Mouse (Mus musculus): ENCODE results near the gene Casc3.
A peak's percentile ranks its signal among the peaks of the same experiment; 100 is the strongest.
"Not testable (repeated sequence)": the region's sequence is repeated elsewhere in the genome, so short reads cannot be mapped to it uniquely, and the experiment has no call there.

Gene Casc3

GRCm38 (mm10) chr11:98789824-98790223 is 14.9 kb upstream of the Casc3 start:
- no peak for DNase-seq (ENCODE audit: low spot score in 2 of 2)

GRCm38 (mm10) chr11:98790631-98791205 is 14.0 kb upstream of the Casc3 start:
- DNase-seq (ENCODE audit: low spot score in 2 of 2): no peak

- no peak for DNase-seq (ENCODE audit: low spot score in 2 of 2)
Measured at GRCm38 (mm10) chr11:98791448-98791847, 13.3 kb upstream of the Casc3 start.

GRCm38 (mm10) chr11:98792081-98792480 is 12.6 kb upstream of the Casc3 start:
- DNase-seq (ENCODE audit: low spot score in 2 of 2): no peak

- peak; percentile 56 to 62 for DNase-seq (ENCODE audit: low spot score in 2 of 2)
Measured at GRCm38 (mm10) chr11:98794469-98795014, 10.2 kb upstream of the Casc3 start.

- DNase-seq (ENCODE audit: low spot score in 2 of 2): peak in 1 of 2 experiments; percentile 77
Measured at GRCm38 (mm10) chr11:98795015-98795713, 9.5 kb upstream of the Casc3 start, which contains the start of gene Msl1. Gene Msl1 (plus strand): TSS chr11:98795516.

GRCm38 (mm10) chr11:98795714-98796514 is 8.8 kb upstream of the Casc3 start:
- no peak for DNase-seq (ENCODE audit: low spot score in 2 of 2)

- DNase-seq (ENCODE audit: low spot score in 2 of 2): peak in 1 of 2 experiments; percentile 59
Measured at GRCm38 (mm10) chr11:98796515-98797216, 8.0 kb upstream of the Casc3 start.

GRCm38 (mm10) chr11:98797306-98797705 is 7.4 kb upstream of the Casc3 start:
- DNase-seq (ENCODE audit: low spot score in 2 of 2): no peak

- DNase-seq (ENCODE audit: low spot score in 2 of 2): no peak
Measured at GRCm38 (mm10) chr11:98797909-98798308, 6.8 kb upstream of the Casc3 start.

- no peak for DNase-seq (ENCODE audit: low spot score in 2 of 2)
Measured at GRCm38 (mm10) chr11:98808417-98808816, 3.7 kb downstream of the Casc3 start.

- DNase-seq (ENCODE audit: low spot score in 2 of 2): peak; percentile 99
Measured at GRCm38 (mm10) chr11:98809457-98810290, 5.0 kb downstream of the Casc3 start.

GRCm38 (mm10) chr11:98810686-98811085 is 6.0 kb downstream of the Casc3 start:
- DNase-seq (ENCODE audit: low spot score in 2 of 2): no peak

GRCm38 (mm10) chr11:98816706-98817239 is 12.1 kb downstream of the Casc3 start:
- no peak for DNase-seq (ENCODE audit: low spot score in 2 of 2)

- DNase-seq (ENCODE audit: low spot score in 2 of 2): no peak
Measured at GRCm38 (mm10) chr11:98820968-98821367, 16.3 kb downstream of the Casc3 start.

- not testable (repeated sequence) for DNase-seq (ENCODE audit: low spot score in 2 of 2)
Measured at GRCm38 (mm10) chr11:98826071-98826470, 21.4 kb downstream of the Casc3 start.

GRCm38 (mm10) chr11:98827877-98828276 is 23.2 kb downstream of the Casc3 start:
- no peak for DNase-seq (ENCODE audit: low spot score in 2 of 2)

GRCm38 (mm10) chr11:98829091-98829775 is 24.5 kb downstream of the Casc3 start:
- no peak for DNase-seq (ENCODE audit: low spot score in 2 of 2)

GRCm38 (mm10) chr11:98829875-98830274 is 25.2 kb downstream of the Casc3 start:
- no peak for DNase-seq (ENCODE audit: low spot score in 2 of 2)

GRCm38 (mm10) chr11:98835296-98835695 is 30.6 kb downstream of the Casc3 start:
- no peak for DNase-seq (ENCODE audit: low spot score in 2 of 2)
